Mouse (Mus musculus): Measurements from ENCODE around the gene Lpgat1.

DNA sequence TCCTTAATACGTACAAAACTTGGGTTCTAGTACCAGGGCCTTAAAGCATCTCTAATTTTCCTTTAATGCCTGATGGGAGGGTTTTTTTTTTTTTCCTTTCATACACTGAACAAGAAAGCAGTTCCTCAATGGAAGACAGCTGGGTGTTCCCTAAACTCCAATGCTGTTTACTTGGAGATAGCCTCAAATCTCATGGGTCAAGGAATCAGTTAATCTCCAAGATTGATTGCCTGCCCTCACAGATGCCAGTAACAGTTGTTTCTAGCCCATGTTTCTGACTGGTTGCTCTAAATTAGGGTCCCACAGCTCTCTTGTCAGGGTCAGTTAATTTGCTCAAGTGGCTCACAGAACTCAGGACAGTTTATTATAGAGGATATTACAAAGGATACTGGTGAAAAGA is 30.8 kb downstream of the Lpgat1 start:
- TF ChIP-seq CTCF (IDR thresholded peaks at IDR 0.05; ENCODE audit: low read depth) (no peak), EP300 (IDR thresholded peaks at IDR 0.05; ENCODE audit: low read depth) (no peak)
